Mouse (Mus musculus): ENCODE data around the gene Raf1. TPM values are rescaled to one million over a fixed set of nuclear protein-coding genes. Genes with fewer than 3 reads are reported as not detected.
A peak's percentile ranks its signal among the peaks of the same experiment; 100 is the strongest.

The Raf1 gene
- total and polyA plus RNA-seq, 2 experiments from 2014 or later = 105 to 226 TPM

DNA sequence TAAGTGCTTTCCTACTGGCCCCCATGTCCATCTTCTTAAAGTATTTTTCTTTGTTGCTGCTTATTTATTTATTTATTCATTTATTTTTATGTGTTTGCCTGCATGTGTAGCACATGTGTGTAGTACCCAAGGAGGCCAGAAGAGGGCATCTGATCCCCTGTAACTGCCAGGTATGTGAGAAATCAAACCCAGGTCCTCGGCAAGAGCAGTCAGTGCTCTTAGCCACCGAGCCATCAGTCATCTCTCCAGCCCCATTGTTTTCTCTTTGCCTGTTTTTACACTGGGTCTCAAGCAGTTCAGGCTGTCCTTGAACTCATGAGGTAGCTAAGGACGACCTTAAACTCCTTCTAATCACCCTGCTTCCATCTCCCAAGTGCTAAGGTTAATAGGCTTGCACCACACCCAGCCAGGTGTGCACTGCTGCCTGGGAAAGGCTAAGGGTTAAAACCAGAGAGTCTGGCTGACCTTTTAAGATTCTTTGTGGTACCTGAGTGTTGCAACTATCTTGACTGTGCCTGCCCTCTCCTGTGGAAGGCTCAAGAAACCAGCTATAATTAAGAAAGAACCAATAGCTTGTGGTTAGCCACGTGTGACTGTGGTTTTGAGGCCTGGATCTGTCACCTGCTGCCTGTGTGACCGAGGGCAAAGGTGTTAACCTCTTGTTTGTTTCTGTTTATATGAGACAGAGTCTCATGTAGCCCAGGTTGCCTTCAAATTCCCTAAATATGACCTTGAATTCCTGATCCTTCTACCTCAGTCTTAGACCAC is 16.7 kb upstream of the Raf1 start:
- Histone ChIP-seq H3K4me2 (ENCODE audit: low read depth) (no peak overlapping the region), H3K27ac (ENCODE audit: low read depth, low read length) (no peak overlapping the region), H3K4me3 (ENCODE audit: low read depth, low read length) (no peak overlapping the region), H3K9ac (no peak overlapping the region), H3K27me3 (ENCODE audit: insufficient read depth, low read length) (no peaks in the 10 kb centered on the region), H3K9me3 (ENCODE audit: low read length) (no peaks in the 10 kb centered on the region), H3K4me1 (ENCODE audit: insufficient read depth) (0 out of 2 replicates have a peak, but pooled peaks cover 5% of the 10 kb centered on the region), H3K36me3 (ENCODE audit: insufficient read depth) (no peaks in the 10 kb centered on the region)
- no peak for DNase-seq
- no peak for ATAC-seq
- peak; percentile 48 for TF ChIP-seq CTCF (IDR thresholded peaks at IDR 0.05; ENCODE audit: low read depth)
- WGBS = 69% methylated on average over 5 of the region's 5 CpGs

DNA sequence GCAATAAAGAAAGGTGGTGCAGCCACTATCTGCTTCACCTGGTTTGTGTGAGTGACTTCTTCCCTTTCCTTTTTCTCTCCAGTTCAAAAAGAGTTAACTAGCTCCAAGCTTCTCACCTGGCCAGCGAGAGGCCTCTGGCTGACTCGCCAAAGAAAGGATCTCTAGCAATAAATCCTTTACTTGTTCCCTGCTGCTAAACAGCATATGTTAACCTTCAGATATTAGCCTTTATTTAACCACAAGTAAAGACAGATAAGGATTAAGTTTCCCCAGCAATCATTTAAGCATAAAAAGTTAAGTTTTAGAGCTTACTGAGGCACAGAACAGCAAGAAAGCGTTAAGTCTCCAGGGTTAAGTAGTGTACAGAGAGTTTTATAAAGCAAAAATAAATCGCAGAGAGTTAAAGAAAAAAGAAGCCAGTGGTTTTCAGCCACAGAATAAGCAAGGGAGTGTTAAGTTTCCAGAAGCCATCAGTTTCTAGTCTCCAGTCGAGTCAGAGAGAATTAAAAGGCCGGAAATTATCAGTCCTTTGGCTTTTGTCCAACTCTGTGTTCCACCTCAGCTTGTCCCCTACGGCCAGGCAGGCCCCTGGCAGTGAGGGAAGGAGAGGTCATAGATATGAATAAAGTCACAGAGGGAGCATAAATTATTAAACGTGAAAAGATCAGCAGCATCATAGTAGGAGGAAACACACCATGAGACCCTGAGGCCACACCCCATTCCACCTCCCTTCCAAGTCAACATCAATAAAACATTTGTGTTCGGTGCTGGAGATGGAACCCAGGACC is 15.9 kb upstream of the Raf1 start:
- Histone ChIP-seq H3K4me1 (ENCODE audit: insufficient read depth) (0 out of 2 replicates have a peak, but pooled peaks cover 3% of the 10 kb centered on the region), H3K9ac (no peak overlapping the region), H3K27me3 (ENCODE audit: insufficient read depth, low read length) (no peaks in the 10 kb centered on the region), H3K36me3 (ENCODE audit: insufficient read depth) (no peaks in the 10 kb centered on the region), H3K4me2 (ENCODE audit: low read depth) (no peak overlapping the region), H3K9me3 (ENCODE audit: low read length) (no peaks in the 10 kb centered on the region), H3K4me3 (ENCODE audit: low read depth, low read length) (no peak overlapping the region), H3K27ac (ENCODE audit: low read depth, low read length) (no peak overlapping the region)
- no peak for DNase-seq
- no peak for ATAC-seq
- WGBS = 64% methylated on average over 9 of the region's 9 CpGs
- no peak for TF ChIP-seq CTCF (IDR thresholded peaks at IDR 0.05; ENCODE audit: low read depth)

DNA sequence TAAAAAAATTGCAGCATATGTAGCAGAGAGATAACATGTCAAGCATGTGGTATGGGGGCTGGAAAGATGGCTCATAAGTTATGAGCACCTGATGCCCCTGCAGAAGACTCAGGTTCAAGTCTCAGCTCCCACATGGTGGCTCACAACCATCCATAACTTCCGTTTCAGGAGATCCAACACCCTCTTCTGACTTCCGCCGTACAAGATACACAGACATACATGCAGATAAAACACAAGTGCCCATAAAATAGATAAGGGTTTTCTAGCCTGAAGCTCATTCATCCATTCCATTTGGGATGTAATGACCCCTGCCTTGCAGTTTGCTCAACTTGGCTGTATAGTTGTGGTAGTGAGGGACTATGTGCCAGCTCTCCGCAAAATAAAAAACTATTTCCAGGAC is 13.7 kb upstream of the Raf1 start:
- H3K9me3 ChIP-seq (ENCODE audit: low read length) = no peaks in the 10 kb centered on the region
- no peak overlapping the region for H3K27ac ChIP-seq (ENCODE audit: low read depth, low read length)
- no peak overlapping the region for H3K4me2 ChIP-seq (ENCODE audit: low read depth)
- H3K4me3 ChIP-seq (ENCODE audit: low read depth, low read length) = no peak overlapping the region
- H3K4me1 ChIP-seq (ENCODE audit: insufficient read depth) = 0 out of 2 replicates have a peak, but pooled peaks cover 3% of the 10 kb centered on the region
- WGBS = 95% methylated on average over 4 of the region's 4 CpGs
- ATAC-seq (no peak), DNase-seq (no peak)
- H3K27me3 ChIP-seq (ENCODE audit: insufficient read depth, low read length) = no peaks in the 10 kb centered on the region
- no peak overlapping the region for H3K9ac ChIP-seq
- H3K36me3 ChIP-seq (ENCODE audit: insufficient read depth) = no peaks in the 10 kb centered on the region
- no peak for TF ChIP-seq CTCF (IDR thresholded peaks at IDR 0.05; ENCODE audit: low read depth)

GRCm38 (mm10) chr6:115688589-115688988 is 12.2 kb upstream of the Raf1 start:
- H3K27me3 ChIP-seq (ENCODE audit: insufficient read depth, low read length) = no peaks in the 10 kb centered on the region
- DNase-seq (no peak), ATAC-seq (no peak)
- no peaks in the 10 kb centered on the region for H3K4me1 ChIP-seq (ENCODE audit: insufficient read depth)
- WGBS = 88% methylated on average over 4 of the region's 4 CpGs
- no peak for TF ChIP-seq CTCF (IDR thresholded peaks at IDR 0.05; ENCODE audit: low read depth)
- H3K4me3 ChIP-seq (ENCODE audit: low read depth, low read length) = no peak overlapping the region
- H3K4me2 ChIP-seq (ENCODE audit: low read depth) = no peak overlapping the region
- H3K9ac ChIP-seq = no peak overlapping the region
- no peaks in the 10 kb centered on the region for H3K9me3 ChIP-seq (ENCODE audit: low read length)
- no peaks in the 10 kb centered on the region for H3K36me3 ChIP-seq (ENCODE audit: insufficient read depth)
- no peak overlapping the region for H3K27ac ChIP-seq (ENCODE audit: low read depth, low read length)

DNA sequence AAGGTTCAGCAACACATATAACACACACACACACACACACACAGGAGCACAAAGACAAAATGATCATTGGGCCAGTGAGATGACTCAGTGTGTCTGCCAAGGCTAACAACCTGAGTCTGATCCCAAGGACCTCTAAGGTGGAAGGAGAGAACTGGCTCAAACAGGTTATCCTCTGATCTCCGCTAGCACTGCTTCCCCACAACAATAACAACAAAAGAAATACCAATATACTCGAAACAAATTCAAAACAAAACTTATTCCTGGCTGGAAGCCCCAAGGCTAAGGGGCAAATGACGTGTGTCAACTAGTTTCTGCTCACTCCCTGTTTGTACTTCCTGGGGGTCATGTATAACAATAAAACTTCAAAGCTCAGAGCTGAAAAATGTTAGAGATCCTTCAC is 11.3 kb upstream of the Raf1 start:
- no peaks in the 10 kb centered on the region for H3K27me3 ChIP-seq (ENCODE audit: insufficient read depth, low read length)
- no peak for ATAC-seq
- DNase-seq = no peak
- 61% methylated on average over 3 of the region's 3 CpGs for WGBS
- no peak overlapping the region for H3K9ac ChIP-seq
- no peak overlapping the region for H3K27ac ChIP-seq (ENCODE audit: low read depth, low read length)
- H3K4me3 ChIP-seq (ENCODE audit: low read depth, low read length) = no peak overlapping the region
- no peaks in the 10 kb centered on the region for H3K4me1 ChIP-seq (ENCODE audit: insufficient read depth)
- TF ChIP-seq CTCF (IDR thresholded peaks at IDR 0.05; ENCODE audit: low read depth) = no peak
- no peak overlapping the region for H3K4me2 ChIP-seq (ENCODE audit: low read depth)
- H3K36me3 ChIP-seq (ENCODE audit: insufficient read depth) = no peaks in the 10 kb centered on the region
- H3K9me3 ChIP-seq (ENCODE audit: low read length) = no peaks in the 10 kb centered on the region

DNA sequence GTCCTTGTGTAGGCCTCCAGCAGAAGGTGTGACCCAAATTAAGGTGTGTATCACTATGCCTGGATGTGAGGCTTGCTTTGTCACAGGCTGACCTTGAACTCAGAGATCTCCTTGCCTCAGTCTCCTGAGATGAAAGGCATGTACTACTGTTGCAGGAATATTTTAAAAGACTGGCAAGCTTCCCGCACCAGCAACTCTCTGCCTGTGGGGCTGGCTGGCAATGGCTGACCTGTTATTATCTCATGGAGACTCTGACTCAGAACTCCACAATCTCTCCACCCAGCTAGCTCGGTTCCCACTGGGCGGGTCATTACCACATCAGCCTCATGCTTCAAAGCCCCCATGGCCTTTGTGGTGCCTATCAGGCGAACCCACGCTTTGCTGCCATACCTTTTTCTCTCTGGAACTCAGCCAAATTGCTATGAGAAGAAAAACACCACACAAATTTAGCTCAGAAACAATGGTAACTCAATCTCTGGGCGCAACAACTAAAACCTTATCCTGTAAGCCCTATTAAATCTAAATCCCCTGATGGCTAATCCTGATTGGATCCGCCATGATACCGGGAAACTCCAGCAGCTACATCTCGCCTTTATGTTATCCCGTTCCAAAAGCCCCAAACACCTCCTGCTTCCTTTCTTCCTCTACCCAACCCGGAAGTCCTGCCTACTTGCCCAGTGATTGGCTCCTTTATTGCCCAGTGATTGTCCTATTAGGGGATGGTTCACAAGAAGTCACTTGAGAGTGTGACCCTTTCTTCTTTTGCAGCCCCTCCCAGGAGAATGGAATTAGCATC is 8.6 kb upstream of the Raf1 start:
- ATAC-seq (no peak), DNase-seq (no peak)
- no peaks in the 10 kb centered on the region for H3K27me3 ChIP-seq (ENCODE audit: insufficient read depth, low read length)
- H3K27ac ChIP-seq (ENCODE audit: low read depth, low read length) = no peak overlapping the region
- H3K9me3 ChIP-seq (ENCODE audit: low read length) = no peaks in the 10 kb centered on the region
- H3K9ac ChIP-seq = no peak overlapping the region
- H3K4me3 ChIP-seq (ENCODE audit: low read depth, low read length) = no peak overlapping the region
- no peaks in the 10 kb centered on the region for H3K4me1 ChIP-seq (ENCODE audit: insufficient read depth)
- no peak for TF ChIP-seq CTCF (IDR thresholded peaks at IDR 0.05; ENCODE audit: low read depth)
- H3K36me3 ChIP-seq (ENCODE audit: insufficient read depth) = no peaks in the 10 kb centered on the region
- WGBS = 44% methylated on average over 11 of the region's 11 CpGs
- no peak overlapping the region for H3K4me2 ChIP-seq (ENCODE audit: low read depth)
